Mouse (Mus musculus) MEL (cell line): ENCODE results near the gene Stard5. TPM values are rescaled to one million over a fixed set of nuclear protein-coding genes. Genes with fewer than 3 reads are reported as not detected.

Experiments
- DNase-seq: peaks from one replicate; pipeline ENCODE4 v3.0.0; 2011; ENCODE audit warnings: low read depth, low spot score
- H3K27ac ChIP-seq: 2 replicates; pipeline ENCODE4 v1.5.1; 2012; ENCODE audit warnings: low read depth, mild to moderate bottlenecking, control low read depth, low read length, moderate library complexity; ENCODE audit not compliant: control insufficient read depth
- H3K27me3 ChIP-seq, 2 experiments: fragments of 150-350 bp in 1 of 2; sonication (generic) in 1 of 2; 2 replicates each; pipeline ENCODE4 v1.6.1; 2012; ENCODE audit warnings: low read length in 2 of 2, mild to moderate bottlenecking in 2 of 2, improper control_type of control experiment in 1 of 2, moderate library complexity in 1 of 2; ENCODE audit not compliant: insufficient read depth in 2 of 2, control insufficient read depth in 1 of 2
- H3K36me3 ChIP-seq, 2 experiments: 2 replicates each; pipeline ENCODE4 v1.6.1; 2012 to 2014; ENCODE audit warnings: low read length in 2 of 2, improper control_type of control experiment in 1 of 2, inconsistent platforms in 1 of 2, mild to moderate bottlenecking in 1 of 2; ENCODE audit not compliant: insufficient read depth in 2 of 2, control insufficient read depth in 1 of 2
- H3K4me1 ChIP-seq, 2 experiments: fragments of 150-350 bp in 1 of 2; sonication (generic) in 1 of 2; 2 replicates each; pipeline ENCODE4 v1.6.1; 2012; ENCODE audit warnings: low read length in 2 of 2, improper control_type of control experiment in 1 of 2, mild to moderate bottlenecking in 1 of 2; ENCODE audit not compliant: insufficient read depth in 2 of 2, control insufficient read depth in 1 of 2
- H3K4me3 ChIP-seq, 2 experiments: fragments of 150-350 bp in 1 of 2; sonication (generic) in 1 of 2; 2 replicates each; pipeline ENCODE4 v1.5.1; 2012; ENCODE audit warnings: low read depth in 2 of 2, low read length in 2 of 2, mild to moderate bottlenecking in 2 of 2, moderate library complexity in 2 of 2, control low read depth in 1 of 2, improper control_type of control experiment in 1 of 2; ENCODE audit not compliant: control insufficient read depth in 1 of 2, insufficient read depth in 1 of 2
- H3K79me2 ChIP-seq: 2 replicates; pipeline ENCODE4 v1.6.1; 2012; ENCODE audit warnings: mild to moderate bottlenecking, low read length, moderate library complexity; ENCODE audit not compliant: control insufficient read depth, poor library complexity, insufficient read depth
- H3K9ac ChIP-seq: 2 replicates; pipeline ENCODE4 v1.6.1; 2012; ENCODE audit warnings: low read depth, mild to moderate bottlenecking, control low read depth, low read length, moderate library complexity; ENCODE audit not compliant: control insufficient read depth, poor library complexity, severe bottlenecking
- H3K9me3 ChIP-seq: fragments of 150-350 bp; sonication (generic); replicated peaks from 2 replicates; pipeline ENCODE4 v1.6.1; 2012; ENCODE audit warnings: mild to moderate bottlenecking, low read length, improper control_type of control experiment, moderate library complexity; ENCODE audit not compliant: insufficient read depth
- E2F4 ChIP-seq: IDR thresholded peaks from 2 replicates; pipeline ENCODE4 v1.6.1; 2011; ENCODE audit warnings: low read depth, low read length, improper control_type of control experiment, borderline replicate concordance
- ELF1 ChIP-seq: IDR thresholded peaks from 2 replicates; pipeline ENCODE4 v1.6.1; 2014; ENCODE audit warnings: low read depth, mild to moderate bottlenecking, inconsistent platforms, low read length, improper control_type of control experiment, moderate library complexity
- ETS1 ChIP-seq: IDR thresholded peaks from 2 replicates; pipeline ENCODE4 v1.6.1; 2012; ENCODE audit warnings: low read depth, mild to moderate bottlenecking, inconsistent platforms, low read length, improper control_type of control experiment, moderate library complexity
- HCFC1 ChIP-seq: IDR thresholded peaks from 2 replicates; pipeline ENCODE4 v1.6.1; 2012; ENCODE audit warnings: low read depth, mild to moderate bottlenecking, inconsistent platforms, low read length, improper control_type of control experiment, moderate library complexity
- MAX ChIP-seq: IDR thresholded peaks from 2 replicates; pipeline ENCODE4 v1.6.1; 2011; ENCODE audit warnings: low read length, improper control_type of control experiment
- MAZ ChIP-seq: IDR thresholded peaks from 2 replicates; pipeline ENCODE4 v1.6.1; 2012; ENCODE audit warnings: low read depth, mild to moderate bottlenecking, inconsistent platforms, low read length, improper control_type of control experiment
- MXI1 ChIP-seq: IDR thresholded peaks from 2 replicates; pipeline ENCODE4 v1.6.1; 2011; ENCODE audit warnings: mild to moderate bottlenecking, low read depth, low read length, improper control_type of control experiment
- MYB ChIP-seq: IDR thresholded peaks from 2 replicates; pipeline ENCODE4 v1.6.1; 2011; ENCODE audit warnings: mild to moderate bottlenecking, low read depth, low read length, improper control_type of control experiment
- NELFE ChIP-seq: IDR thresholded peaks from 2 replicates; pipeline ENCODE4 v1.6.1; 2011; ENCODE audit warnings: low read depth, low read length, improper control_type of control experiment
- POLR2AphosphoS2 ChIP-seq: IDR thresholded peaks from 2 replicates; pipeline ENCODE4 v1.6.1; 2011; ENCODE audit warnings: low read length, improper control_type of control experiment
- RAD21 ChIP-seq: IDR thresholded peaks from 2 replicates; pipeline ENCODE4 v1.6.1; 2011; ENCODE audit warnings: mild to moderate bottlenecking, low read depth, low read length, improper control_type of control experiment
- SIN3A ChIP-seq: IDR thresholded peaks from 2 replicates; pipeline ENCODE4 v1.6.1; 2012; ENCODE audit warnings: low read length, improper control_type of control experiment, inconsistent platforms
- SMC3 ChIP-seq: IDR thresholded peaks from 2 replicates; pipeline ENCODE4 v1.6.1; 2011; ENCODE audit warnings: low read depth, low read length, improper control_type of control experiment
- TBP ChIP-seq: IDR thresholded peaks from 2 replicates; pipeline ENCODE4 v1.8.0; 2011; ENCODE audit warnings: low read depth, low read length, improper control_type of control experiment
- TCF12 ChIP-seq: IDR thresholded peaks from 2 replicates; pipeline ENCODE4 v1.6.1; 2014; ENCODE audit warnings: low read depth, mild to moderate bottlenecking, inconsistent platforms, low read length, improper control_type of control experiment, moderate library complexity
- USF1 ChIP-seq: IDR thresholded peaks from 2 replicates; pipeline ENCODE4 v1.6.1; 2014; ENCODE audit warnings: low read depth, mild to moderate bottlenecking, inconsistent platforms, low read length, improper control_type of control experiment, moderate library complexity
- ZC3H11A ChIP-seq: IDR thresholded peaks from 2 replicates; pipeline ENCODE4 v1.6.1; 2012; ENCODE audit warnings: low read depth, mild to moderate bottlenecking, inconsistent platforms, low read length, improper control_type of control experiment
- ZNF384 ChIP-seq: IDR thresholded peaks from 2 replicates; pipeline ENCODE4 v1.6.1; 2012; ENCODE audit warnings: low read depth, mild to moderate bottlenecking, inconsistent platforms, low read length, improper control_type of control experiment
- polyA plus RNA-seq, 2 experiments: library from polyadenylated mRNA; stranded (reverse) in 1 of 2; unstranded in 1 of 2; fragments of >175 nt in 1 of 2; fragments of >200 nt in 1 of 2; gene quantifications; 2 replicates each; pipeline versions ENCODE4 v1.2.1 to v1.2.4; 2012; ENCODE audit warnings: low replicate concordance in 2 of 2, low read depth in 1 of 2; ENCODE audit not compliant: insufficient read length in 2 of 2, insufficient read depth in 1 of 2, missing spikeins in 1 of 2
- total RNA-seq: library from RNA; depleted of rRNA; stranded (reverse); fragments of 300-350 nt; gene quantifications from 2 replicates; pipeline ENCODE4 v1.2.3, GENCODE M21; 2012

Gene Stard5
- total and polyA plus RNA-seq, 3 experiments: 2.3 to 3.1 TPM; not detected in 1

- H3K79me2 ChIP-seq: no peaks in the 10 kb centered on the region
- no peaks in the 10 kb centered on the region for H3K36me3 ChIP-seq
- H3K27me3 ChIP-seq: no peaks in the 10 kb centered on the region
- H3K27ac ChIP-seq: no peak overlapping the region
- H3K9ac ChIP-seq: no peak overlapping the region
- TF ChIP-seq MYB (no peak), HCFC1 (no peak), TCF12 (no peak), NELFE (no peak), RAD21 (no peak), ZNF384 (no peak), ETS1 (no peak), SIN3A (no peak), ELF1 (no peak), POLR2AphosphoS2 (no peak), MXI1 (no peak), SMC3 (no peak)
- TF ChIP-seq, all 39 proteins: peak for 0
- no peaks in the 10 kb centered on the region for H3K4me1 ChIP-seq
- DNase-seq: no peak
- H3K4me3 ChIP-seq: no peak overlapping the region
- H3K9me3 ChIP-seq: no peaks in the 10 kb centered on the region
Observed at GRCm38 (mm10) chr7:83637781-83638583, 6.2 kb downstream of the Stard5 start.

- no peak for DNase-seq
- Histone ChIP-seq H3K9ac (no peak overlapping the region), H3K27me3 (no peaks in the 10 kb centered on the region), H3K27ac (no peak overlapping the region), H3K9me3 (no peaks in the 10 kb centered on the region), H3K4me3 (no peak overlapping the region), H3K4me1 (no peaks in the 10 kb centered on the region), H3K79me2 (no peaks in the 10 kb centered on the region), H3K36me3 (no peaks in the 10 kb centered on the region)
- TF ChIP-seq HCFC1 (no peak), ZC3H11A (no peak), MAX (no peak), E2F4 (no peak), TBP (no peak), MAZ (no peak), USF1 (no peak), RAD21 (no peak)
Observed at GRCm38 (mm10) chr7:83639084-83639483, 7.3 kb downstream of the Stard5 start.
